Mouse (Mus musculus): Measurements from ENCODE around the gene Adgre5.

Gene Adgre5

GRCm38 (mm10) chr8:83740976-83741741 is at the start of gene Adgre5:
Adgre5 (minus strand) TSS chr8:83741326.
- peak; percentile 91 for DNase-seq (ENCODE audit: low spot score)

- DNase-seq (ENCODE audit: low spot score), result no peak
These were observed 48.7 kb upstream of the Adgre5 start for GRCm38 (mm10) chr8:83789826-83790225.

GRCm38 (mm10) chr8:83785046-83785445 is 43.9 kb upstream of the Adgre5 start:
- DNase-seq (ENCODE audit: low spot score), result peak; percentile 70

GRCm38 (mm10) chr8:83782832-83783558 is 41.9 kb upstream of the Adgre5 start:
- peak; percentile 81 for DNase-seq (ENCODE audit: low spot score)

GRCm38 (mm10) chr8:83779610-83780009 is 38.5 kb upstream of the Adgre5 start:
- peak; percentile 65 for DNase-seq (ENCODE audit: low spot score)

GRCm38 (mm10) chr8:83778051-83778450 is 36.9 kb upstream of the Adgre5 start:
- no peak for DNase-seq (ENCODE audit: low spot score)

- DNase-seq (ENCODE audit: low spot score), result no peak
These were observed 35.5 kb upstream of the Adgre5 start for GRCm38 (mm10) chr8:83776632-83777031.

- DNase-seq (ENCODE audit: low spot score), result no peak
These were observed 33.1 kb upstream of the Adgre5 start for GRCm38 (mm10) chr8:83774221-83774620.

- DNase-seq (ENCODE audit: low spot score), result peak; percentile 77
These were observed 32.3 kb upstream of the Adgre5 start for GRCm38 (mm10) chr8:83773452-83773846.

- DNase-seq (ENCODE audit: low spot score), result peak; percentile 83
These were observed 31.8 kb upstream of the Adgre5 start for GRCm38 (mm10) chr8:83772701-83773451.

GRCm38 (mm10) chr8:83771791-83772190 is 30.7 kb upstream of the Adgre5 start:
- DNase-seq (ENCODE audit: low spot score), result no peak

- DNase-seq (ENCODE audit: low spot score), result no peak
These were observed 29.5 kb upstream of the Adgre5 start for GRCm38 (mm10) chr8:83770669-83771068.

GRCm38 (mm10) chr8:83769720-83770119 is 28.6 kb upstream of the Adgre5 start:
- DNase-seq (ENCODE audit: low spot score), result no peak

- DNase-seq (ENCODE audit: low spot score), result peak; percentile 88
These were observed 27.4 kb upstream of the Adgre5 start for GRCm38 (mm10) chr8:83768526-83768925.

- no peak for DNase-seq (ENCODE audit: low spot score)
These were observed 26.3 kb upstream of the Adgre5 start for GRCm38 (mm10) chr8:83767442-83767841.

GRCm38 (mm10) chr8:83765663-83766062 is 24.5 kb upstream of the Adgre5 start:
- no peak for DNase-seq (ENCODE audit: low spot score)

- no peak for DNase-seq (ENCODE audit: low spot score)
These were observed 23.6 kb upstream of the Adgre5 start for GRCm38 (mm10) chr8:83764717-83765116.

- no peak for DNase-seq (ENCODE audit: low spot score)
These were observed 23.0 kb upstream of the Adgre5 start for GRCm38 (mm10) chr8:83764116-83764515.

- no peak for DNase-seq (ENCODE audit: low spot score)
These were observed 18.2 kb upstream of the Adgre5 start for GRCm38 (mm10) chr8:83759231-83759759.

GRCm38 (mm10) chr8:83758298-83758697 is 17.2 kb upstream of the Adgre5 start:
- DNase-seq (ENCODE audit: low spot score), result no peak

- DNase-seq (ENCODE audit: low spot score), result no peak
These were observed 16.0 kb upstream of the Adgre5 start for GRCm38 (mm10) chr8:83757084-83757607.

GRCm38 (mm10) chr8:83756273-83756672 is 15.1 kb upstream of the Adgre5 start:
- DNase-seq (ENCODE audit: low spot score), result no peak
